Mouse (Mus musculus) testis, postnatal 14 days (tissue): ENCODE measurements around the gene Gm26965.
"Not testable (repeated sequence)": the region's sequence is repeated elsewhere in the genome, so short reads cannot be mapped to it uniquely, and the experiment has no call there.

ENCODE experiments used
- DNase-seq: peaks from one replicate; pipeline ENCODE4 v3.0.0; 2021; ENCODE audit warnings: low spot score

The Gm26965 gene

DNA sequence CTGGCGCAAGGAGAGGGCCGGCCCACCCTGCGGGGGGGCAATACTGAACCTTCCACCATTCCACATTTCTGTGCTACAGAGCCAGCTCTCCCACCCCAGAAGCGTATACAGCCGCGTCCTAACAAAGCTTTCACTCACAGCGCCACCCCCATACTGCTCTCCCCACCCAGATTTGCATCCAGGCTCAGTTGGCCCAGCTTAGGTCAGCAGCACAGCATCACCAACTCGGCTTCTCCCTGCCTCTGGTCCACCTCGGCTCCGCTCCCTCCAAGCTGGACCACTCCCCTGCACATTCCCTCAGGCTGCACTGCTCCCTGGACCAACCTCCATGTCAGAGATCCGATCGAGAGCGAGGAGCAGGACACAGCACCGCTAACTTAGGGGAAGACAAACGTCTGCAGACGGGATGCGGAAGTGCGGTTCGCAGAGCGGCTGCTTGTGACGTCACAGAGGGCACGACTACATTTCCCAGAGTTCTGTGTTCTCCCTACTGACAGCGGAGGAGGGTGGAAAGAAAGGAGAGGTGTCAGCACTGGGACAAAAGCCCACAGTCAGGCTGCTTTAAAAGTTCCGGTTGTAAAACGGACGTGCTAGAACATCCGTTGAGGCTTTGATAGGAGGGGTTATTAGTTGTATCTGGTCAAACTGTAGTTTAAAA is at the start of gene Gm26965, which contains the start of gene Zfp87:
TSS of gene Gm26965 (minus strand) at position 399 of the 658 bp plus-strand sequence.
TSS of gene Zfp87 (minus strand) at position 425 of the 658 bp plus-strand sequence.
- peak; percentile 89 for DNase-seq

DNA sequence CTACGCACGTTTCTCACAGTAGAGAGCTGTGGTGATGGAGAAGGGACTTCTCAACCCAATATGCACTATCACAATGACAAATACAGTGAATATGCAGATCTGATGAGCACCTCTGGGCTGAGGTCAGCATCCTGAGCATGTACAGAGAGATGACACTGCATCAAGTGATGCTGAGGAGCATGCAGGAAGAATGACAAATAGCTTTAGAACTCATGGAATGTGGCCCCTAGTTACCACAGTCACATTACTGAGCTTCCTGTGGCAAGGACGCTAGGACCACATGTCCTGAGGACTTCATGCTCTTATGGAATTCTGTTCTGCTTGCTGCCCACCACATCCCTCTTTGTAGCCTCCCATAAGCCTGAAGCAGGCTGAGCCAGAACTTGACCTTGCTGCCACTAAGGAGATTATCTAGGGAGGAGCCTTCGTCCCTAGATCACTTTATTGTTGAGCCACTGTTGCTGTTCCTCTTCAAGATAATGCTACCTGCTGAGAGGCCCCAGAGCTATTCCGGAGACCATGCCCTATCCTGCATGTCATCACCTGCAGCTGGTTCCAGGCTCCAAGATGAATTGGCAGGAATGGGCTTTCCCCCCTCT is 46.7 kb upstream of the Gm26965 start:
- no peak for DNase-seq

DNA sequence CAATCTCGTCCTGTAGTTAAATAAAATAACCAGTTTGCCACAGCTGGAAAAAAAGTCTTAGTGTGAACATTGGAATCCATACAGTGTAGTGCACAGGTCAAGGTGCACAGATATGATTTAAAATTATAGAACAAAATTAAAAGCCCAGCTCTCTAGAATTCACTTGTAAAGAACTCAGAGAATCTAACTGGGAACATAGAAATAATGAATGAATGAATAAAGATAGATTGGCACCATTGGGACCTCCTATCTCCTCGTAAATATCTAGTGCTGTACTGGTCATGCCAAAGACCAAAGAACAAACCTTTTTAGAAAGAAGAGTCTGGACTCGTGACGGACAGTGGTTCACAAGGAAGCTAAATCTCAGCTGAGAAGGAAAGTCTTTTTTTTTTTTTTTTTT is 27.8 kb upstream of the Gm26965 start, which contains the start of gene Zfp748:
TSS of gene Zfp748 (minus strand) at position 101 of the 400 bp plus-strand sequence.
- no peak for DNase-seq

DNA sequence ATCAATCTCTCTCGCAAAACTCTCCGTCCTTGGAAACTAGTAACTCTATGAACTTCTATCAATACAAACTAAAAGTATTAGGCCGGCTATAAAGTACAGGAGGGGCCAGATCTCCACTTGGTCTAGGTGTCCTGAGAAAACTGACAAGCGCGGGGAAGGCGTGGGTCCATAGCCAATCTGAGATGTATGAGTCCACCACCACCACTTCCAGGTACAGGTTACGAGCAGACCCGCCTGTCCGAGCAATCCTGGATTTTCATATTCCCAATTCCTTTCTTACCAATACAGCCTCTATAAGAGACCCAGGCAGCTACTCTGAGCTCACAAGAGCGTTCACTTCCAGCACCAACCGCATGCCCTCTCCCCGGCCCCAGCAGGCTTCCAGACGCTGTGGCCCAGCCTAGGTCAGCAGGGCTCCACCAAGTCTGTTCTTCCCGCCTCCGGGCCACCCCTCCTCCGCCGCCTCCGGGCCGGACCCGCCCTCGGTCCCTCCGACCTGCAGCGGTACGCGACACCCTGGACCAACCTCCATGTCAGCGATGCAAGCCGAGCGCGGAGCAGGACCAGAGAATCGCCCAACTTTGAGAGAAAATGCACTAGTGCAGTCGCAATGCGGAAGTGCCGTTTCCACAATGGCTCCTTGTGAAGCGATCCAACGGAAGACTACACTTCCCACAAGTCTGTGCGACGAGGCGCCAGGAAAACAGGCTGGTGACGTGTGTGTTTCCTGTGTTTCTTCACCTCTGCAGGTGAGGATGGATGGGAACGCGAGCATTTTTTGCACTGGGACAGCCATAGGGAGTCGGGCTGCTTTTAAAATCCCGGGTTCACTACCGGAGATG is 26.8 kb upstream of the Gm26965 start:
- peak; percentile 87 for DNase-seq

DNA sequence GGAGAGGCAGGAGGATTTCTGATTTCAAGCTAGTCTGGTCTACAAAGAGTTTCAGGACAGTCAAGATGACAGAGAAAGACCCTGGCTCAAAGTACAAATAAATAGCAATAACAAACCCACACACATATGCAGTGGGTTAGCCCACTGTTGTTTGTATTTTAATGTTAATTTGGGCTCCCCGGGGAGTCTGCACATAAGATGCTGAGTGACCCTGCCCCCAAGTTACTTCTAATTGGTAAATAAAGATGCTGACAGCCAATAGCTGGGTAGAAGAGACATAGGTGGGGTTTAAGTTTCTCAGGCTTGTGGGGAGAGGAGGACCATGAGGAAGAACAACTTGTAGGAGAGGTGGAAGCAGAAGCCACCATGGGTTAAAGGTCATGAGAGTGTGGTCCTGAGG is 20.0 kb upstream of the Gm26965 start:
- no peak for DNase-seq

DNA sequence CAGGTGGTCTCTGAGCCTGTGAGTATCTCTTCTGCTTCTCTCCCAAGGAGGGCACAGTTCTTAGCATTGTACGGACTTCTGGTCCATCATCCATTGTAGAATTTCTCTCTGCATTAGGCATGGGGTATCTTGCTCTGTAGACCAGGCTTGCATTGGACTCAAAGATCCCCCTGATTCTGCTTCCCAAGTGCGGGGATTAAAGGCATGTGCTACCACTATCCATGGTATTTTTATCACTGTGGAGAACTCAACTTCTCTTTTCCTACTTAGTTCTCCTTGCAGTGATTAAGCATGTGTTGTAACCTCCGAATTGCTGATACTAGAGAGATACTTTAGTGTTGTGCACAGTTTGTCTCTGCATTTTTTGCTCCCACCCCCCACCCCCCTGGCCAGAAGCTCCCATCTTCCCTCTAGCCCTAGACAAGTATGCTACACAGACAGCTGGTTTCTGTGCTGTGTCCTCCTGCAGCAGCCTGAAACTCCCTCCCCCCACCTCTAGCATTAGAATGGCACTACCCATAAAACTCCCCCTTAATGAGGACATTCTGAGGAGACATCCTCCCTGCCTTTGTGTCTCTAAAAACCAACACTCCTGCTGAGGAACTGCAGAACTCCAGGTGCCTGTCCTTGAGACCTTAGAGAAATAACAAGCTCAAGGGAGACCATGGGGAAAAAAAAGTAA is 1.2 kb upstream of the Gm26965 start:
- DNase-seq: no peak

DNA sequence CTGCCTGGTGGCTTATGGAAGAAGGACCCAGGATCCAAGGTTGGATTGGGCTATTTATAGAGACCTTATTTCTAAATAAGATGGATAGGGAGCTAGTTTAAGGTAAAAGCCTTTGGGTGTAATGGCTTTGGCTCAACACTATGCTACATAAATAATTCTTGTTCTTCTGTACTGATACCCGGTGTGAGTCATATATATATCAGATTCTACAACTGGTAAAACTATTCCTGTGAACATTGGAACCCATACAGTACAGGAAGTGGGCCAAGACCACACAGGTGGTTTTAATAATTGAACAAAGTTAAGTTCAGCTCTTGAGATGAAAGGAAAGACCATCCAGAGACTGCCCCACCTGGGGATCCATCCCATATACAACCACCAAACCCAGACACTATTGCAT is 25.0 kb downstream of the Gm26965 start:
- DNase-seq: no peak

DNA sequence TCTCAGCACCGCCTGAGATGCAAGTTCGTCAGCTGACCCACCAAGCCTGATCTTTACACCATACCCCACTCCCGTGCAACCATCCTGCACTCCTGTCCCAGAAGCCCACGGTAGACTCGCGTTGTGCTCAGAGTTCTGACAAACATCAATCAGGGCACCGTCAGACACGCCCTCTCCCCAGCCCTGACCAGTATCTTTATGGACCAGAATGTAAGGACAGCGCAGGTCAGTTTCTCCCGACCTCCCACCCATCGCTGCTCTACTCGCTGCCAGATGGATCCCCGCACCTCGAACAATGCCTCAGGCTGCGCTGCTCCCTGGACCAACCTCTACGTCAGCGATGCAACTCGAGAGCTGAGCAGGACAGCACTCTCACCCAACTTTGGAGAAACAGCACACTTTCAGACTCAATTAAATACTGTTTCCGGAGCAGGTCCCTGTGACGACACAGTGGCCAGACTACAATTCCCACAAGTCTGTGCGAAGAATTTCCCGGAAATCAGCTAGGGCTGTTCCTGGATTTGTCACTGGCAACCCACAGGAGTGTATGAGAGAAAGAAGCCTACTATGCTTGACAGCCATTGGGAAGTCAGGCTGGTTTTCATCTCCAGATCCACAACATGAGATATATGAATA is 25.7 kb downstream of the Gm26965 start, which contains the start of gene Zfp58:
TSS of gene Zfp58 (minus strand) at position 472 of the 636 bp plus-strand sequence.
- peak; percentile 81 for DNase-seq

DNA sequence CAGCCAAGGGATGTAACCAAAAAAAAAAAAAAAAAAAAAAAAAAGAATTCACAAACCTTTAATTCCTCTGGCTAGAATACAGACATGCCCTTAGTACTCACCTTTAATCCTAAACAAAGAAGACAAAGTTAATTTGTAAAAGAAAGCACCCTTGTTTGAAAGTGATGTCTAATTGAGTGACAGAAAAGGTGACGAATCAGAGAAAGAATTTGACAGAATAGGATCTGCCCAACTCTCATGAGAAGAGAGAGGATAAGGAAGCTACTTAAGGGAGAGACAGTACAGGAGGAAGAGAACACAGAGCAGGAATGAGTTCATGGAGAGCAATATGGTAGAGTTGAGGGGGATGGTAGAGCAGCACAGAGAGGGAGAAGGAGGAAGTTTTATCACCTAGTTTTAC is 30.3 kb downstream of the Gm26965 start:
- no peak for DNase-seq

DNA sequence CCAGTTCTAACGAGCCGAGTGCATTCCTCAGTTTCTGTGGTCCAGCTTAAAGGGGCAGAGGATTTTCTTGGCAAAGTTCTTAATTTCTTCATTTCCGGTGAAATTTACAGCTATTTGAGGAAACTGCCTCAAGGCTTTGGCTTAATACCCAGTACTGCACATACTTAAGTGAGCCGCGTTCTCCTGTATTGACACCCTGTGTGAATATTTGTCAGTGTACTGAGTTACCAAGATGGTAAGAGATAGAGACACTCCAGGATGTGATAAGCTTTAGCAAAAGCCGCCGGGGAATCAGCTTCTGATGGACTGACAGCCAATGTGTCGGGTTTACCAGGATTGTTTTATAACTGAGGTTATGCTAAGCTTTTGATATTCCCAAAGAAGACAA is 41.5 kb downstream of the Gm26965 start:
- no peak for DNase-seq

DNA sequence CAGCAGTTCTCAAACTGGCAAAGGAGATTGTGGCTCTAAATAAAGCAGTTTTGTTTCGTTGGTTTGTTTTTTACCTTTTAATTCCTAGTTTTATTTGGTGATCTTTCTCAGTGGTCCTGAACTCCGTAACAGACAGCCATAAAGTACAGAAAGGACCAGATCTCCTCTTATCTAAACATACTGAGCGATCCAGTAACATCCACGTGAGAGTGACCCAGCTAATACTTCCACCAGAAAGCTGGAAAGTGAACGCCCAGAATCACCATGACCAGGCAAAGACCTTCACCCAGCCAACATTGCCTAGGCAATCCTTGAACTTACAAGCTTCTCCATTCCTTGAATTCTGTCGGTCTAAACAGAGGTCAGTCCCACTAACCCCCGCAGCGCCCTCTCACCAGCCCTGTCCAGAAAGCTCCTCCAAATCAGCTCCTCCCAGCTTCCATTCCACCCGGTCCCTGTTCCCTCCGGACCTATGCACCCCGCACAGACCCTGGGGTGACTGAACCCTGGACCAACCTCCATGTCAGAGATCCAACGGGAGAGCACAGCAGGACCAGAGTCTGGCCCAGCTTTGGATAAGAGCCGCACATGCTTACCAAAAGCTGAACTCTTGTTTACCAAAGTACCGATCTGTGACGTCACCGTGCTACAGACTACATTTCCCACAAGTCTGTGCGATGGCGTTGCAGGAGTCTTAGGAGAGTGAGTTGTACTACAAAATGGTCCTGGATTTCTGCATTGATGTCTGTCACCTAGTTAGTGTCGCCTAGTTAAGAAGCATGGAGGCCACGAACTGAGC is 42.1 kb downstream of the Gm26965 start, which contains the start of gene Zfp874b:
TSS of gene Zfp874b (minus strand) at position 634 of the 799 bp plus-strand sequence.
- DNase-seq: peak; percentile 80

DNA sequence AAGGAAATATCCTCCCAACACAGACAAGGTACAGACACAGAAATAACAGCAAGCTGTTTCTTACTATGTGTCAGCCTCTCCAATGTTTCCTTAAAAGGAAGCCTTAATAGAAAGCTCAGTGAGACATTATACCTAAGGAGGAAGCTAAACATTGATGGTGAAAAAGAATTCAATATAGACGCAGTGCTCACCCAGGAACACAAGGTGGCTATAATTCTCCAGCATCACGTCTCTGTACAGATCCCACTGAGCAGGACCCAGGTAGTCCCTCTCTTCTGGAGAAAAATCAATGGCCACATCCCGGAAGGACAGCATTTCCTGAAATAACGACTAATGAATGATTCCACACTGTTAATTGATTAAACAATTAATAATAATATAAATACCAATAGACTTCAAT is 44.4 kb downstream of the Gm26965 start:
- DNase-seq: no peak

DNA sequence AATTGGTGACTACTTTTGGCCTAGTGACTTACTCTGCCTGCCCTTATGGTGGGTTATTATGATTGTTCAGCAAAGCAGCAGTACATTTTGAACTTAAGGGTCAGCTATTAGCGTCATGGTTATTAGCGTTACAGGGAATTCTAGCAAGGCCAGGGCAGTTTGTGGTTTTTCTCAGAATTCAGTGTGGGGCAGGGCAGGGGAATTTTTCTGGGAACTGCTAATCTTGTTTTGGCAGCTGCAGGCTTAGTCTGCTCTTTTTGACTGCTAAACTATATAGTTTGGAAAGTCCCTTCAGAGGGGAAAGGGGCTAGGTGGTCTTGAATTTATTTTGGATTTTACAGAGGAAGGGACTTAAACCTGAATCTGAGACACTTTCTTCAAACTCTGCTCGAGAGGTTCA is 56.7 kb downstream of the Gm26965 start:
- no peak for DNase-seq

DNA sequence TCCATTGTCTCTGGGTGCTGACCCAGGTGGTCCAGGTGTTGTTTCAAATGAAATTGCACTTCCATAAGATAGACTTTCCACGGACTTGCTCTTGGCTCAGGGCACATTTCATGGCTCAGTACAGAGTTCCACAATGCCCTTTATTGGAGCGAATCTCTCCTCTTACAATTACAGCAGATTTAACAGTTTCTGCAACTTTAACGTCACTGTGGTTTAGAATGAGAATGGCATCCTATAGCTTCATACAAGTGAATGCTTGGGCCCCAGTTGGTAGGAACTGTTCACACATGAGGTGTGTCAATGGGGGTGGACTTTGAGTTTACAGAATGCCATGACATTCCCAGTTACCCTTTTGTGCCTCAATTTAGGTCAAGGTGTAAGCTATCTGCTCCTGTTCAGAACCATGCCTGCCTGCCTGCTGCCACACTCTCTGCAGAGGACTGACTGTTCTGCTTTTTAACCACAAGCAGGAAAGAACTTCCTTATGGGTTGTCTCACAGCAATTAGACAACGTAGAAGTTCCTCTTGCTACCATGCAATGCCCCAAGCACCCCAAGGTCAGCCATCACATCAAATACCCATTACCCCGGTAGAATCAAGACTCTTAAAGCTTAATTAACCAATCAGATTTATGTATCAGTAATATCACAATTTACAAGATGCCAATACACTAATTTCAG is 62.3 kb downstream of the Gm26965 start:
- not testable (repeated sequence) for DNase-seq

DNA sequence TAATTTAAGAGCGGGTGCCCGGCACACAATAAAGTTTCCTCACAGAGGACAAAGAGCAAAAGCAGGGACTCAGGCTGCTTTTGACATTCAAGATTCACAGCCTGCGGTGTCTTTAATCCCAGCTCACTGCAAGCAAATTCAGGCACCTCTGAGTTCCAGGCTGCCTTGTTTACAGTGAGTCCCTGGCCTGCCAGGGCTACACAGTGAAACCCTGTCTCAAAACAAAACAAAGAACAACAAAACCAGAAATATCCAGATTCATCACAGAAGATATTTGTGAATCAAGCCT is 74.0 kb downstream of the Gm26965 start:
- DNase-seq: no peak

DNA sequence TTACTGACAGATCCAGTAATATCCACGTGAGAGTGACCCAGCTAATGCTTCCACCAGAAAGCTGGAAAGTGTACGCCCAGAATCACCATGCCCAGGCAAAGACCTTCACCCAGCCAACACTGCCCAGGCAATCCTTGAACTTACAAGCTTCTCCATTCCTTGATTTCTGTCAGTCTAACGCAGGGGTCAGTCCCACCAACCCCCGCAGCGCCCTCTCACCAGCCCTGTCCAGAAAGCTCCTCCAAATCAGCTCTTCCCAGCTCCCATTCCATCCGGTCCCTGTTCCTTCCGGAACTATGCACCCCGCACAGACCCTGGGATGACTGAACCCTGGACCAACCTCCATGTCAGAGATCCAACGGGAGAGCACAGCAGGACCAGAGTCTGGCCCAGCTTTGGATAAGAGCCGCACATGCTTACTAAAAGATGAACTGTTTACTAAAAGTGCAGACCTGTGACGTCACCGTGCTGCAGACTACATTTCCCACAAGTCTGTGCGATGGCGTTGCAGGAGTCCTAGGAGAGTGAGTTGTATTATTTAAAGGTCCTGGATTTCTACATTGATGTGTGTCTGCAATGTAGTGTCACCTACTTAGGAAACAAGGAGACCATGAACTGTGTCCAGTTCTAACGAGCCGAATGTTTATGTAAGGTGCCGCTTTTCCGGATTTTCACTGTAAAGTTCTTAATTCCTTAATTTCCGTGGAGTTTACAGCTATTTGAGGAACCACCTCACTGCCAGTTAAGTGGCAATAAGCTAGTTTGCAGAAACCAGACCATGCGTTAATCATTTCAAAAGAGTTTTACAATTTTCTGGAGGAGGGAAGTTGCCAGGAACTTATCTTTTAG is 74.6 kb downstream of the Gm26965 start, which contains the start of gene Zfp874a:
TSS of gene Zfp874a (minus strand) at position 453 of the 849 bp plus-strand sequence.
- DNase-seq: peak; percentile 83
